Mouse (Mus musculus) B cell, adult 2 months (primary cell): ENCODE results near the gene Nop9.

Source experiments
- DNase-seq, 2 experiments: peaks; one replicate each; pipeline ENCODE4 v3.0.0; 2022

The Nop9 gene

GRCm38 (mm10) chr14:55777806-55778205, 32.3 kb downstream of the Nop9 start:
- peak in 1 of 2 experiments; percentile 0 for DNase-seq

DNA sequence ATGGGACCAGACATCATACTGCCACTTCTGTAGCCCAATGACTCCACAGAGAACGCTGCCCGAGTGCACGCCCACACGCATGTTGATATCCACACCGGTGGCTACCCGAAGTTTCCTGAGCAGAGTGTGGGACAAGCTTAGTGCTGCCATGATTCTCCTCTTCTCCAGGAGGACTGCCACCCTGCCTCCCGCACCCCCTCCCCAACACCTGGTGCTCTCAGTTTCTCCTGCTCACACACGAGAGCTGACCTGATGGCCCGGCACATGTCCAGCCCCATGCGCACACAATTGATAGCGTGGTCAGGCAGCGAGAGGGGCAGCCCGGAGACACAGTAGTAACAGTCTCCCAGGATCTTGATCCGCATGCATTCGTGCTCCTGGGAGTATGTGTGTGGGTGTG, 33.2 kb downstream of the Nop9 start:
- DNase-seq = peak in 1 of 2 experiments; percentile 0

DNA sequence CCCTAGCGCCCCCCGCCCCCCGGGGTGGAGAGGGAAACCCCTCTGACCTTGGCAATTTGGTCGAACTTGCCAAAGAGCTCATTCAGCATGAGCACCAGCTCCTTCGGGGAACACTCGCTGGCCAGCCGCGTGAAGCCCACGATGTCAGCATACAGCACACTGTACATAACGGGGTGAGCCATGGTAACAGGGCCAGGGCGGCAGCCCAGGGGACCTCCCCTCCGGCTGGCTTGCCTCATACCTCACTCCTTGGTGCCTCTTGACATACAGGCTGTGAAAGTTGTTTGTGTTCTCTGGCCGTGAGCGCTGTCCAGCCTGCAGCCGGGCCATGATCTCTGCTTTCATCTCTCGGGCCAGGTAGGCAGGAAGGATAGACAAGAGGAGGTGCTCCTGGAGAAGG, 34.2 kb downstream of the Nop9 start:
- peak; percentile 0 for DNase-seq

DNA sequence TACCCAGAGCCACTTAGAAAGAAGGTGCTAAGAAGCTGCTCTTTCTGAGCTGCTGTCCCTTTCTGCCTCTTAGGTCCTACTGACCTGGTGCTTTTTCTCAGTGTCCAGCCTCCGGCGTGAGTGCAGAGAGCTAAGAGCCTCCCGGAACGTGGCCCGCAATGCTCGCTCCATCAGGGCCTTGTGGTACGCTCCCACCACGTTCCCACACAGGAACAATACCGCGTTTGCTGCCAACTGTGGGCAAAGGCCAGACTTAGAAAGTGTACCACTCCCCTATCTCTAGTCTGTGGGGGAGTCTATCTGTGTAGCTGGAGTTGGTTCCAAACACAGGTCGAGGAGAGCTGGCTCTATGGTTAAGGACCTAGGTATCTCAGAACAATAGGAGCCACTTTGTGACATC, 35.2 kb downstream of the Nop9 start:
- DNase-seq = no peak

- DNase-seq = peak; percentile 64 to 67
These were observed 35.8 kb downstream of the Nop9 start for GRCm38 (mm10) chr14:55781310-55781709.

GRCm38 (mm10) chr14:55782361-55782960, 37.0 kb downstream of the Nop9 start:
- no peak for DNase-seq

DNA sequence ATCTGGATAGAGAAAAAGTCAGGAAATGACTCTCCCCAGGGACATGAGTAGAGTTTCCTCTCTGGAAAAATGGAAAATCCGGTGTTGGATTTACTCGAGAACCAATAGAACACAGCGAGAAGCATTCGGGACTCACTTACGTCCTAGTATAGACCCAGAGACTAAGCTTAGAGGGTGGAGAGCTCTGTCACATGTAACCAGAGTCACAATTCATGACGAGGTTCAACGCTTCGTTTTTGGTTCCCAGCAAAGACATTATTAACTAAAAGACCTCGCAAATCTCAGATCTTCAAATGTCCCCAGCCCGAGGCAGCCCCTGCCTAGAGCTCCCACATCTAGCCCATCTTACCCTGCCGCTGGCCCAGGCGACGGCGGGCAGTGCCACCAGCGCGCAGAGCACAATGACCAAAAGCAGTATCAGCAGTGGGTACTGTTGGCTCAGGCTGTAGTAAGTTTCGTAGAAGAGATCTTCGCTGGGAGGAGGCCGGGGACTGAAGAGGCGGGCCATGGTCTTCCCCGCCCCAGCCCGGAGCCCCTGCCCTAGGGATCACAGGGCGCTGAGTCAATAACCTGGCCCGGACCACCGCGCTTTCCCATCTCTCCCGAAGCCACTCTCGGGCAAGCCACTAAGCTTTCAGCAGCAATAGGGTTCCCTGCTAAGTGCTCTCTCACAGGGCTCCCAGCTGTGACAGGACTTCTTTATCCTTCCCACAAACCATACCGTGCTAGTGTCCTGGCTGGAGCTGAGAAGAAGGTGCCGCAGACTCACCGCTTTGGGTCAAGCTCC, 37.9 kb downstream of the Nop9 start:
- DNase-seq = no peak

DNA sequence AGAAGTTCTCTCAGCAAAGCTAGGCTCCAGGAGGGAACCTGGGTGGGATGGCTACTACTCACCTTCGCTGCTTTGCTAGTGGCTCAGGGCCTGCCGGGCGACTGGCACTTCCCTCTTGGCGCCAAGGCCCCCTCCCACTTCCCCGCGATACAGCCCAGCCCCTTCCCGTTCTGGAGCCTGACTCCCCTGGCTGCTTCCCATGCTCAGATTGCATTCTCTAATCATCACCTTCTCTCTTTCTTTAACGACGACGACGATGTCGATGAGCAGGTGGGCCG, 38.4 kb downstream of the Nop9 start, which contains the start of gene Adcy4:
Gene Adcy4 (minus strand): TSS at position 138 of the 278 bp plus-strand sequence.
- DNase-seq = no peak

- DNase-seq = no peak
These were observed 39.7 kb downstream of the Nop9 start for GRCm38 (mm10) chr14:55785195-55785594.

GRCm38 (mm10) chr14:55787731-55788130, 42.2 kb downstream of the Nop9 start:
- no peak for DNase-seq

GRCm38 (mm10) chr14:55788256-55789050, 43.0 kb downstream of the Nop9 start, which contains the start of gene Ripk3:
Gene Ripk3 (minus strand): TSS chr14:55788865.
- DNase-seq = peak; percentile 78 to 85

DNA sequence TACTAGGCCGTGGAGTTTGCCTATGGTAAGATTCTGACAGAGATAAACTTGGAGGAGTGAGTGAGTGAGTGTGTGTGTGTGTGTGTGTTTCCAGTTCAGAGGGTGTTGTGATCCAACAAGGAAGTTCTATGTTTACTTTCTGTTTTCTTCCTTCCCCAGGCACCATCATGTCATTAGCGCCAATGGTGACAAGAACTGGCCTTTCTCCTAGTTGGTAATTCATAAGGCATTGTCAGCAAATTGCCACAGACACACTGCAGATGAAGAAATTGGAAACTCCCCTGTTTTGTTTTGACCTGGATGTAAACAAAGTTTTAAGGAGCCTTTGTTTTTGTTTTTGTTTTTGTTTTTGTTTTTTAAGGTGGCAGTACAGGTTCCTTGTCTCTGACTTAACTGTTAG, 48.0 kb downstream of the Nop9 start:
- DNase-seq = no peak

- no peak for DNase-seq
These were observed 48.5 kb downstream of the Nop9 start for GRCm38 (mm10) chr14:55793946-55794345.

DNA sequence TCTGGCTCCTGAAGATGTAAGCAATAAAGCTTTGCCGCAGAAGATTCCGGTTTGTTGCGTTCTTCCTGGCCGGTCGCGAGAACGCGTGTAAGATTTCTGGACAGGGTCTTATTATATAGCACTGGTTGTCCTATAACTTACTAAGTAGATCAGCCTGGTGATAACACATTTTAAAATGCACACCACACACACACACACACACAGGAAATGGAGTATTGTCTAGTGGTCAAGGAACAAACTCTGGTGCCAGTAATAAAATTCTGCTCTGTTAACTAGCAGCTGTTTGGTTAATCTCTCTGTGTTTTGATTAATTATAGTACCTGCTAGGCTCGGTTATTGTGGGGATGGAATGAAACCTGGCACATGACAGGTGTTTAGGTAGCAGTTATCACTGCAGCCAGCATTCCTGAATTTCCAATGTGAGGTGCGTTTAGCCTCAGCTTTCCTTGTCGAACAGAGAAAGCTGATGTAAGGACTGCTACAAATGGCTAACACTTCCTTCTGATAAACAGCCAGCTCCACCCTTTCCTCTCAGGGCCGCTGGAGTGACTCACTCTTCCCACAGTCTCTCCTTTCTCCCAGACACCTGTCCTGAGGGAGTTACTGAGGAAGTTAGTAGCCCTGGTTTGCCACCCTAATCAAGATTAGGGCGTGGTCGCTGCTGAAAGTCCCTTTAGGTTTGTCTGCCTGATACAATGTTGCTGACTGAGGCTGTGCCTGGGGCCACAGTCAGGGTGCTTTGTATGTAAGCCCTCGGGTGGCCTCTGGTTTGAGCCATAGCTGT, 50.1 kb downstream of the Nop9 start:
- DNase-seq = no peak
